Mouse (Mus musculus): ENCODE measurements around the gene Msh5.
A peak's percentile ranks its signal among the peaks of the same experiment; 100 is the strongest.

Msh5 gene

DNA sequence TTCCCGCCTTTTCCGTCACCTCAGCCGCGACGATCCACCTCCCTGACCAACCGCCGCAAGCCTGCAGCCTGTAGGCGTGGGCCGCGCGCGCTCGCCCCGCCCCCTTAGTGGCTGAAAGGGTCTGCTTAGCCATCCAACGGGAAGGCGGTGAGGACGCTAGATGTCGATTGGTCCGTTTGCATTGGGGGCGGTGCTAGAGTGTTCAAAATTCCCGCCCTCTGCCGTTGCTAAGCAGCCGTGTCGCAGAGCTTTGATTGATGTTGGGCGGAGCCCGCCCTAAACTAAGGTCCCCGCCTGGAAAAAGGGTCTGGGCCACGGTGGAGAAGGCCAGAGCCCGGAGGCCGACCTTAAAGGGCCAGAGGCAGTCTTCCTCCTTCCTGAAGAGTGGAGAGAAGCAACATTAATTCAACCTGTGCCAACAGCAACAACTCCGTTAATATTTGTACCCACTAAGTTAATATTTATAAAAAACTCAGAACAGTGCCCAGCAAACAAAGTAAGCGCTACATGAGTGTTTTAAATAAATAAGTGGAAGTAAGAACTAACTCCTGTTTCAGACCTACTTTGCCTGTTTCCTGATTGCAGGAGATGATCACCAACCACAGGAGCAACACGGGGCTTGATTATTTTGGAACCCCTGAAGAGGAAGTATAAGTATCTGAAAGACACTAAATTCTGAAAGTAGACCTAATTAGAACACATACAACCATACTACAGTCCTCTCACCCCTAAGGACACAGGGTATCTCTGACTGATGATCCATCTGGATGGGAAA, at the start of gene Msh5:
Gene Msh5, minus strand, starts transcription at position 65 of the 775 bp plus-strand sequence.
- peak; percentile 95 for ATAC-seq (ENCODE audit: insufficient number of reproducible peaks, low FRiP score, low TSS enrichment)

DNA sequence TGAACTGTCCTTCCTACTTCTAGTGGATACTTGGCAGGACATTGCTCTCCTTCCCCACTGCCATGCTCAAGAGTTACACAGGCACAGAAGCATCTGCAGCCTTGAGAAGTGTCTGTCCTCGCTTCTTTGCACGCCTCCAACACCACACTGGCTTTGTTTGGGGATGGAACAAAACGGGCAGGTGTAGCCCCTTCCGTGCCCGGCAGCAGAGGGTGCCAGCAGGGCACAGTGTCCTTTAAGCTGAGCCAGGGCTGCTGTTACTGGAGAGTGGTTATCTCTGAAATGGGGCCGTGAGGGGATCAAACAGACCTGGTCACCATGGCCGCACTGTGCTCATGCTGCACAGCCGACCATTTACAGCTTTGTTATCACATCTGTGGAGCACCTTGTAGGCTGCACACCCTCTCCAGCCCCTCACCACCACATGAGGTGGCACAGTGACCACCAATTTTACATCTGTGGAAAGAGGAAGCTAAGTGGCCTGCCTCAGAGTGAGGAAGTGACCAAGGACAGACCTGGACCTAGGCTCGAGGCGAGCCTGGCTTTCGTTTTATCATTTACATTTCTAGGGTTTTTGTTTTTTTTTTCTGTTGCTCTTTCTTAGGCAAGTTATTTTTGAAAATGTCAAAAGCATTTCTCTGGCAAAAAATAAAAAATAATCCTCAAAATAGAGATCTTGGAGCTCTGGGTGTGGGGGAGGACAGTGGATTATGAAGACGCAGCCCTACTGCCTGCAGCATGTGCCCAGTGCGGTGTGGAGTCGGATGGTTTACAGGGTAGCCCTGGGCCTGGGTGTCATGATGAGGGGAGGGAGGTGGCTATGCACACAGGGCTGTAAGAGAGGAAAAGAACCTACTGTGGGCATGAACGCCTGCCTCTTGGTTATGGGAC, 48.2 kb upstream of the Msh5 start:
- no peak for ATAC-seq (ENCODE audit: insufficient number of reproducible peaks, low FRiP score, low TSS enrichment)

DNA sequence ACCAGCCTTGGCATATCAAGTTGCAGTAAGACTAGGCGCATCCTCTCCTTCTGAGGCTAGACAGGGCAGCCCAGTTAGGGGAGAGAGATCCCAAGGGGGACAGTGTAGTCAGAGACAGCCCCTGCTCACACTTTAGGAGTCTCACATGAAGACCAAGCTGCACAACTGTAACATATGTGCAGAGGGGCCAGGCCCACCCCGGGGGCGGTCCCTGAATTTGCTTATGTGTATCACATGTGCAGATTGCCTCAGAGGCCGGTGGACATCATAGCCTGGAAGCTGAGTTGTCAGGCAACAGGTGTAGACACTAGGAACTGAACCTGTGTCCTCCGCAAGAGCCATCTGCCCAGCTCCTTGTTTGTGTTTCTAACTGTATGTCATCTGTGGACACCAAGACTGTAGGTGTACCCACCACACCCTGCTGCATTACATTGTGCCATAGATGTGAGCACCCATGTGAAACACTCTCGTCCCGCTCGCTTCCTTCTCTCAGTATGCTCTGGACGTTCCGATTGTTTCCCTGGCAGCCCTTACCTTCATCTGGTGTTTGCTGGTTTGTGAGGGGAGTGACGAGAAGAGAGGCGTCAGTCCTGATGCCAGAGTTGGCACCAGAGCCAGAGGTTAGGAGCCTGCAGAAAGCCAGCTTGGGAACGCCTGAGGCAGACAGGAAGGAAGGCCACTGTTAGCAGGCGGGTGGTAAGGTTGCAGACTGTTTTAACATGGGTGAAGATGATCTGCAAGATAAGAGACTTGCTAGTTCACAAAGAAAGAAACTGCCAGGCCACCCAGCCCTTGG, 46.1 kb upstream of the Msh5 start:
- ATAC-seq (ENCODE audit: insufficient number of reproducible peaks, low FRiP score, low TSS enrichment), result no peak

DNA sequence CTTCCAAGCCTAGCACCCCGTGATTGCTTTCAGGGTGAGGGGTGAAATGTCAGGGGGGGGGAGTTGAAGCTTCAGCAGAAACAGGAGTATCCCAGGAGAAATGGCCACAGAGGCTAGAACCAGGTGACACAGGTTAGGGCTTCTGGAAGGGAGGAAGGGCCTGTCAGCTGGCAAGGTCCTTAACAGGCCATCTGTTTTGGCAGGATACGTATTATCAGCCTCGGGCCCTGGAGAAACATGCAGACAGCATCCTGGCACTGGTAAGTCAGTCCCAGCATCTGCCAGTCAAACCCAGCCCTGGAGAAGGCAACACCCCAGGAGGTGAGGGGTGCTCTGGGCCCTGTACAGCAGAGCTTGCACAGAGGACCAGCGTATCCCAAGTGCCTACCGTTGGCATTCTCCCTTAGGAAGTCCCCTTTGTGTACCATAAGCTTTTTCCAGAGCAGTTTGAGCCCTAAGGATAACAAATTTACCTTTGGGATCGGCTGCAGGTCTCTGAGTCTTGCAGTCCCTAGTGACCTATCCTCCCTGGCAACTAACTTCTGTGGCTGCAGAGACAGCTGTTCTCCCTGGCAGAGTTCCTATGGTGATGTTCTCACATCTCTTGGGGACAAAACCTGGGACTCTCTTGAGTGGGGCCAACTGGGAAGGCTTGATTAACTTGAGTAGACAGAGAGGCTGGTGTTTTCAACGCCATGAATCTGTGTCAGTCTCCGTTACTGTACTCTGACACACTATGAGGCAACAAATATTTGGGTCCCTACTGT, 43.8 kb upstream of the Msh5 start:
- peak; percentile 83 for ATAC-seq (ENCODE audit: insufficient number of reproducible peaks, low FRiP score, low TSS enrichment)

DNA sequence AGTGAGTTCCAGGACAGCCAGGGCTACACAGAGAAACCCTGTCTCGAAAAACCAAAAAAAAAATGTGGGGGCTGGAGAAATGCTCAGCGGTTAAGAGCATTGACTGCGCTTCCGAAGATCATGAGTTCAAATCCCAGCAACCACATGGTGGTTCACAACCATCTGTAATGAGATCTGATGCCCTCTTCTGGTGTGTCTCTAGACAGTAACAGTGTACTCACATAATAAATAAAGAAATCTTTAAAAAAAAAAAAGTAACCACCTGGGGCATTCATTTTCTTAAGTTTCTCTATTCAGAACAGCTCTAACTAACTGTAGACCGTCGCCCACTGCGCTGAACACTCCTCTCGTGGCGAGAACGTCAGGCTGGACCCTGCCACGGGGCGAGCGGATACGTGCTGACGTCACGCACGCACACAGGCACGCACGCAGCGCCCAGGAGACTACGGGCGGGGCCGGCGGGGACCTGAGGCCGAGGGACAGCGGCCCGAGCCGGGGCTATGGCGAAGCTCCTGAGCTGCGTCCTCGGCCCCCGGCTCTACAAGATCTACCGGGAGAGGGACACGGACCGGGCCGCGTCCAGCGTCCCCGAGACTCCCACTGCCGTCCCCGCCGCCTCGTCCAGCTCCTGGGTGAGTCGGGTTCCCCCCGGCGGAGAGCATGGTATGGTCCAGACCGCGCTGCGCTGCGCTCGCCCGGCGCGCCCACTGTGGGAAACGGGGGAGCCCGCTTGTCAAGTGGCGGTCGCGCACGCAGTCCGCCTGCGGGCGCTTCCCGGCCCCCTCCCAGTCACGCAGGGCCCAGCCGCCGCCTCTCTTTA, 42.5 kb upstream of the Msh5 start, which contains the start of gene Abhd16a:
Gene Abhd16a, plus strand, starts transcription at position 439 of the 820 bp plus-strand sequence.
- ATAC-seq (ENCODE audit: insufficient number of reproducible peaks, low FRiP score, low TSS enrichment), result peak; percentile 83

DNA sequence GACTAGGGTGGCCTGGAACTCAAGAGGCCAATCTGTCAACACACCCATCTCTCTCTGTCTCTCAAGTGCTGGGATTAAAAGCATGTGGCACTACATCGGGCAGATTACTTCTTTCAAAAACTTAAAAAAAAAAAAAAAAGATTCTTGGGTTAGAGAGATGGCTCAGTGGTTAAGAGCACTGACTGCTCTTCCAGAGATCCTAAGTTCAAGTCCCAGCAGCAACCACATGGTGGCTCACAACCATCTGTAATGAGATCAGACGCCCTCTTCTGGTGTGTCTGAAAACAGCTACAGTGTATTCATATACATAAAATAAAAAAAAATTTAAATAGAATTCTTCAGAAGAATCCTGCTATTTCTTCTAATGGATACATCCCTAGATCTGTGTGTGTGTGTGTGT, 41.6 kb upstream of the Msh5 start:
- no peak for ATAC-seq (ENCODE audit: insufficient number of reproducible peaks, low FRiP score, low TSS enrichment)

DNA sequence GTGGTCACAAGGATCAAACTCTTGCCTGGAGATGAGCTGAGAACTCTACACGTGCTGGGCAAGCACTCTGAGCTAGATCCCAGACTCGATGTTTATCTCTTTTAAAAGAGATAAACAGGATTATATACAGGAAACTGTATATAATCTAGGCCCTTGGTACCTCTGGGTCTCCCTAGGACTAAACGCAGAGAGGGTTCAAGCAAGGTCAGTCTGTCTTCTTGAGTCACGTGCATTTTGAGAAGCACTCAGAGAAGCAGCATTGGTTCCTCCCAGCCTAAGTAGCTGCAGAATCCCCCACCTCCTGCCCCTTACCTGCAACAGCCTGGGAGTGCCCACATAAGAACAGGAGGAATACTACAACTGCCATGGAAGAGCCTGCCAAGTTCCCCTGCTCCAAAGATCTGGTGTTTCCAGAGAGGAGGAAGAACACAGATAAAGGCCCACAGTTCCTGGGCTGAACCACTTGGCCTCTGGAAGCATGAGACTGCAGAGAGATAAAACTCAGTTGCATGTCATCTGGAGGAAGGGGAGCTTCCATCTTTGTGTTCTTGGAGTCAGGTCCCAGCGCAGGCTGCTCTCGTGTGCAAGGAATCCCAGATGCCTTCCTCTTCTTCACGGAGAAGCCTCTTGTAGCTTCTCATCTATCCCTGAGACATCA, 38.8 kb upstream of the Msh5 start, which contains the start of gene Ly6g6f:
Gene Ly6g6f, minus strand, starts transcription at position 403 of the 658 bp plus-strand sequence.
- ATAC-seq (ENCODE audit: insufficient number of reproducible peaks, low FRiP score, low TSS enrichment), result no peak

DNA sequence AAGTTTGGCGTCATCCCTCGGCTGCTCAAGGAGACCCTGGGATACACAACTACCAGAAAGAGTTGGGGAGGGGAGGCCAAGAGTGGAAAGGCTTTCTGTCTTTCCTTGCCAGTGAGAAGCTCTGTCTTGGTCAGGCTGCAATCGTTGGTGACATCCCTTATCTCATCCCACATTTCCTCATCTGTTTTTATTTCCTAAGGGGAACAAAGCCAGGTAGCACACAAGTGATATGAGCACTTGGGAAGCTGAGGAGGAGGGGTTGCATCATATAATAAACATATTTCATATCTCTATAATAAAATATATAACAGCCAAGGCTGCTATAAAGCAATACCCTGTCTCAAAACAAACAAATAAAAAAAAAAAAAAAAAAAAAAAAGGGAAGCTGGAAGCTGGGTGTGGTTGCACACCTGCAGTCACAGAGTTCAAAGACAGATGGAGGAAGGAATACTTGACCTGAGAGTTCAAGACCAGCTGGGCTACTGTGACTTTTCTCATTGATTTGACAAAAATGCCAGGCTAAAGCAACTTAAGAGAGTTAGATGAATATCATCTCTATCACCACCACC, 37.5 kb upstream of the Msh5 start:
- no peak for ATAC-seq (ENCODE audit: insufficient number of reproducible peaks, low FRiP score, low TSS enrichment)

DNA sequence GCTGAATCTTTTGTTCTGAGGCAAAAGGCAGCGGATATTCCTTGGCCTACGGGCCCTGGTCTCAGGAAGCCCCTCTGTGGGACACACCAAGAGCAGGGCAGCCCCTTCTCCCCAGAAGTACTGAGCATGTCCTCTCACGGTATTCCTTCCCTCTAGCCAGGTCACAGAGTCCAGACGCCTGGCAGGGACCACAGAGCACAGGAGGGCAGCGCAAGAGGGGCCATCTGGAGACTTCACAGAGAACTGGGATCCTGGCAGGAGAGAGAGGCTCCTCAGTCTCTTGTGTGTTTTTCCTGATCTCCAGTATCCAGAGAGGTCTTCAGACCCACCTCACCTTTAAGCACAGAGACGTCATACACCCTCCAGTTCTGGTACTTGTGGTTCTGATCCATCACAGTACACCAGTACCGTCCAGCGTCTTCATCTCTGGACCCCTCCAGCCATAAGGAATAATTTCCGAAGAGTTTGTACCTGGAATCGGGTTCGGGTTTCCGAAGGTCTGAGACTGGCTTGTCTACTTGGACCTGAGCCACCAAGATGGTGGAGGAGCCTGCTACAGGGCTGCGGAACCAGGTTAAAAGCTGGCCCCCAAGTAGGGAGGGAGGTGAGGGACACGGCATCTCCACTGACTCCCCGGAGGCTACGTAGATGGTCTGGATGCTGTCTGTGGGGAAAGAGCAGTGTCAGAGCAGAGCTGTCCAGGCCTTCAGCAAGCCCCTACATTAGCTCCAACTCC, 36.5 kb upstream of the Msh5 start:
- ATAC-seq (ENCODE audit: insufficient number of reproducible peaks, low FRiP score, low TSS enrichment), result peak; percentile 65; the same call in 1 of the 2 replicates

DNA sequence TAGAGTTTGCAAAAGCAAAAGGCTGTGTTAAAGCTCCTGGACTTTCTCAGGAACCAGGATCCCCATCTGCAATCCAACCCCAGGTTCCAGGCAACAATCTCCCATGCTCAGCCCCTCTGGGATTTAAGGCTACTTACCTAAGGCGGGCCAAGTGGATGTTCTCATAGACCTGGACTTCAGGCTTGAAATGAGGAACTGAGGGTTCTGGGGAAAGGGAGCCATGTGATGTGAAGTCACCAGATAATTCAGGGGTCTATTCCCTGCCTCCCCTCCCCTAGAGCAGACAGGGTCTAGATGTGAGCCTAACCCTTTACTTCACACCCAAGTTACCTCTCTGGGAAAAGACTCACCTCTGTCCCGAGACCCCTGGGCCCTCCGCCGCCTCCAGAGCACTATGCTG, 34.2 kb upstream of the Msh5 start:
- no peak for ATAC-seq (ENCODE audit: insufficient number of reproducible peaks, low FRiP score, low TSS enrichment)

DNA sequence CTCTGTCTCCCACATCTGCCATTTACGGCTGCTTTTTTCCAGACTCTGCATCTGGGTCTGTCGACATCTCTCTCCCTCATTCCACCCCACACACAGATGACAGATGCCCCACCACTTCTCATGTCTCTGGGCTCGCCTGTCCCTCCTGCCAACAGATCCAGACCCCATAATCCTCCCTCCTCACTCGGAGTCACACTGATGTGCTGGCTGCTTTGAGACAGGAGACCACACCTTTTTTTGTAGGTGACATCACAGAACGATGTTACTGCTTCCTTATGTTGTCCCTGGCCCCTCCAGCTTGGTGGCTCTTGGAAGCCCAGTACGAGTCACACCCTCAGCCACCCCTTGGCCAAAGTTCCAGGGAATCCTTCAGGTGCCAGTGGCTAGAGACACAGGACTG, 33.7 kb upstream of the Msh5 start:
- no peak for ATAC-seq (ENCODE audit: insufficient number of reproducible peaks, low FRiP score, low TSS enrichment)

DNA sequence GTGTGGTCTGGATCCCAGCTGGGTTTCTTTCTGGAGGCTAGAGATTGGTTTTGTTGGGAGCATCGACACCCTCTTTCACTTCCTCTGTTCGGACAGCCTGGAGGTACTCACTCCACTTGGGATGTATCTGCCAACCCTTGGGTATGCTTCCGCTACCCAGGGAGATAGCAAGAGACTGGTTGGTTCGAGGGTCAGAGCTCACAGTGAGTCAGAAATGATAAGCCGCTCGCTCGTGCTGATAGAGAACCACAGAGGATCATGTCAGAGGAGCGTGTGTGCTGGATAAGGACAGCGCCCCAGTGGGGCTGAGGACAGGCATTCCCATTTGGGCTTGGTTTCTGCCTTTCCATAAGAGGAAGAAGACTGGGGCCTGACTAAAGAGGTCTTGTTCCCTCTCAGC, 33.2 kb upstream of the Msh5 start:
- ATAC-seq (ENCODE audit: insufficient number of reproducible peaks, low FRiP score, low TSS enrichment), result no peak

DNA sequence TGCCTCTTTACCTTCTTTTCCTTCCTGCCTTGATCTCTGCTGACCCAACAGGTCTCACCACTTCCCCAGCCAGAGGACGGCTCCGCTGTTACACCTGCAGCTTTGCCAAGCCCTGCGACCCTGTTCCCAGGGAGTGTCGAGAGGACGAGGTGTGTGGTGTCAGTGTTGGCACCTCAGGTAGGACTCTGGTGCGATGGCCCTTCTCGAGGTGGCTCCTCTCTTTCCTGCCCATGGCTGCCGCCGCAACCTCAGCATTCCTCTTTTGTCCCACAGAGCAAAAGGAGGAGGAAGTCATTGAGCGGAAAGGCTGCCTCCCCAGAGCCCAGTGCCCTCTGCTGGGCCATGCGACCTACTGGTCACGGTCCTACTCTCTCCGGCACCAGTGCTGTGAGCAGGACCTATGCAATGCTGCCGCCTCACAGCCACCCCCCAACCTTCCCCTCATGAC, 31.3 kb upstream of the Msh5 start, which contains the start of gene Ly6g6d:
Gene Ly6g6d, minus strand, starts transcription at position 280 of the 448 bp plus-strand sequence.
- peak; percentile 46; the same call in 1 of the 2 replicates for ATAC-seq (ENCODE audit: insufficient number of reproducible peaks, low FRiP score, low TSS enrichment)

DNA sequence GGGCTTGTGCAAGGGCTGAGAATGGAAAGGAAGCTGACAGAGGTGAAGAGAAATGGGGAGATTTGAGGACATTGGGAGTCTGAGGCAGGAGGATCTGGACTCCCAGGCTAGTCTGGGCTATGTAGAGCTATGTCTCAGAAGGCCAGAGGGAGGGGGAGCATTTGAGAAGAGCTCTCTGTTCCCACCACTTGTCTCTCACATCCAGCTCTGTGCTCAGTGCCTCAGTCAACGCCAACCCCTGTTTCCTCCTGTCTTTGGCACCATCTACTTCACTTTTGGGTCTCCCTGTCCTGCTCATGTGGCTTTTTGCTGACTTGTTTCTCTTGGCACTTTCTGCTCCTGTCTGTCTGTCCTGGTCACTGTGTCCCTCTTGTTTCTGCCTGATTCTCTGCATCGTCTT, 30.7 kb upstream of the Msh5 start:
- no peak for ATAC-seq (ENCODE audit: insufficient number of reproducible peaks, low FRiP score, low TSS enrichment)

DNA sequence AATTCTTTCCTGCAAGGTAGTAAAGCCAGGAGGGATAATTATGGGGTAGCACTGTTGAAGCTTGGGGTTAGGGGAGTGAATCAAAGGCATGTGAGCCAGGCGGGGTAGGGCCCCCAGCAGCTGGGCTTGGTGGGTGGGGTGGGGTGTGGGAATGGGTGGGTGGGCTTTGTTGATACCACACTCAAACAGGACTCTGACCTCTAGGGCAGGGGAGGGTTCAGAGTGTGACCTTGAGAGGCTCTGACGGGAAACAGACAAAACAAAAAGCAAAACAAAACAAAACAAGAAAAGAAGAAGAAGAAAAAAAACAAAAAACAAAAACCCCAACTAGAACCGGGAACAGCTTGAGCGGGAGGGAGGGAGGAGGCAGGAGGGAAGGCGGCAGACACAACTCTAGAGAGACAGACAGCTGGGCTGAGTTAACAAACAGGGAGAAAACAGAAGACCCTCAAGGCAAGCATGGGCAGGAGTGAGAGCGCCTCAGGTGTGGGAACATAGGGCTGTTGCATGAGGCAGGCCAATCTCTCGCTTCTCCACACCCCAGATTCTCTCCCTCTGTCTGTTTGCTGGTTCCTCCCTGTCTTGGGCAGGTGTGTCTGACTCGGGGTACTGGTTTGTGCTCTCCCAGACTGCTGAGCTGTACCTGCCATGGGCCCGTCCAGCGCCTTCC, 30.1 kb upstream of the Msh5 start, which contains the start of gene Ly6g6e:
Gene Ly6g6e, plus strand, starts transcription at position 396 of the 670 bp plus-strand sequence.
- ATAC-seq (ENCODE audit: insufficient number of reproducible peaks, low FRiP score, low TSS enrichment), result no peak

DNA sequence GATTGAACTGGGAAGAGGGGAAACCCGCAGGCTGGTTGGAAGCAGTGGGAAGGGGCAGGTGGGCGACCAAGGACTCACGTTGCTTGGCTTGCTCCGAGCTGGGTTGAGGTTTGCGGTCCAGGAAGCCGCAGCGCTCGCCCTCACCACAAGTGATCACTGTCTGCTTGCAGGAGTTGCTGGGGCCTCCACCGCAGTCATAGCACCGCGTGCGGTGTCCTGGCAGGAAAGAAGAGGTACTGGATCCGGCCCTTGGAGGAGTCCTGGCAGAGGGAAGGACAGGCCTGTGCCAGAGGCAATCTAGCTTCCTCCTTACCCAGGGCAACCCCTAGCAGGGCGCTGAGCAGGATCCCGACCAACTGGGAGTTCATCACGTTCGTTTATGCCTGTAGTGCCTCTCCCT, 27.6 kb upstream of the Msh5 start:
- peak; percentile 57 for ATAC-seq (ENCODE audit: insufficient number of reproducible peaks, low FRiP score, low TSS enrichment)

DNA sequence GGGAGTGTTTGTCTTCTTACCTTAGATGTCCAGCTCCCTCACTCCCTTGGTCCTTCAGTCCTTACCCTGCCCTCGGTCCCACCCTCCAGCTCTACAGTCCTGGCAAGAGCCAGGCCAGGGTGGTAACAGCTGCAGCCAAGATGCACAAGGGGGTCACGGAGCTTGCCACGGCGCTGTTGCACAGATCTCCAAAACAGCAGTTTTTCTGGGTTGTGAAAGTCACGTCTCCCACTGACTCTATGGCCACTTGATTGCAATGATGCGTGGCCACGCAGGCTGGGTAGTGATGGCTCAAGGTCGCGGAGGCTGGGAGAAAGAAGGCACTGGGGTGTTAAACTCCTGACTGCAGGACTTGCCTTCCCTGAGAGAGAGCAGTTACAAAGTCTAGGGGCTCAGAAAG, 24.9 kb upstream of the Msh5 start:
- no peak for ATAC-seq (ENCODE audit: insufficient number of reproducible peaks, low FRiP score, low TSS enrichment)

Measured in cerebellum, adult (tissue).